Comparison of ENCODE assay signal across 12 mouse cellular contexts in the genomic region with DNA sequence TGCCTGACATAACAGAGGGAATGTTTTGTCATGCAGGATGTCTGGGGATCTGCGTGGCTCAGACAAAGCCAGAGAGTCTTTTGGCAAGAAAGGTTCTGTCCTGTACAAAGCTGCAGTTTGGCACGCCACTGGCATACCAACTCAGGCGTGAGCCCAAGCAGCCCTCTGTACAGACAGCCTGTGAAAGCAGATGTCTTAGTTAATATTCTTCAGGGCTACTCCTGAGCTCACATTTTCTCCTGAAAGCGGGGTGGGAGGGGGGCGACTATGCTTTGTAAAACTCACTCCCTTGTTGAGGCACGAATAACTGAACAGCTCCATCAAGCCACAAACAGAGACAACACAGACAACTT. TPM values are rescaled to one million over a fixed set of nuclear protein-coding genes. Genes with fewer than 3 reads are reported as not detected.
A peak's percentile ranks its signal among the peaks of the same experiment; 100 is the strongest.
DNase-seq lines count a peak whose midpoint lies in the region; ATAC-seq lines count a peak whose summit lies in the region.
"Had no signal": no experiment of that assay in that cellular context is flagged by ENCODE, and none has a peak within 500 bp of the region (broad histone marks: within the 10 kb centered on the region; RNA-seq: fewer than 3 reads in every experiment).

No protein-coding gene starts in this region.

- peak; percentile 80 for ATAC-seq in neural tube, embryonic 11.5 days (ENCODE audit: insufficient read depth, low FRiP score, low TSS enrichment)
- ATAC-seq in midbrain, embryonic 13.5 days: peak; percentile 96
- no peak for ATAC-seq in kidney, embryonic 15.5 days (replicated peaks; ENCODE audit: low FRiP score)

- no peaks in the 10 kb centered on the region for H3K9me3 ChIP-seq in neural tube, embryonic 11.5 days (ENCODE audit: control insufficient read depth, low read length)
- no peaks in the 10 kb centered on the region for H3K9me3 ChIP-seq in midbrain, embryonic 13.5 days
- H3K9me3 ChIP-seq in kidney, embryonic 15.5 days (replicated peaks): no peaks in the 10 kb centered on the region
- H3K9me3 ChIP-seq: embryonic facial prominence, embryonic 13.5 days; limb, embryonic 12.5 days; lung, embryonic 15.5 days had no signal

- H3K9ac ChIP-seq in neural tube, embryonic 11.5 days (ENCODE audit: low read length): no peak overlapping the region
- no peak overlapping the region for H3K9ac ChIP-seq in midbrain, embryonic 13.5 days (replicated peaks)
- H3K9ac ChIP-seq in kidney, embryonic 15.5 days: no peak overlapping the region
- H3K9ac ChIP-seq: embryonic facial prominence, embryonic 13.5 days; limb, embryonic 12.5 days; lung, embryonic 15.5 days had no signal

- H3K27me3 ChIP-seq in neural tube, embryonic 11.5 days (ENCODE audit: control insufficient read depth, insufficient read depth, low read length): no peaks in the 10 kb centered on the region
- no peaks in the 10 kb centered on the region for H3K27me3 ChIP-seq in midbrain, embryonic 13.5 days
- H3K27me3 ChIP-seq in kidney, embryonic 15.5 days: no peaks in the 10 kb centered on the region
- H3K27me3 ChIP-seq: embryonic facial prominence, embryonic 13.5 days; limb, embryonic 12.5 days; lung, embryonic 15.5 days had no signal

- no peak overlapping the region for H3K4me3 ChIP-seq in neural tube, embryonic 11.5 days (ENCODE audit: low read depth, low read length)
- no peak overlapping the region for H3K4me3 ChIP-seq in midbrain, embryonic 13.5 days (replicated peaks)
- H3K4me3 ChIP-seq in kidney, embryonic 15.5 days (replicated peaks): no peak overlapping the region
- H3K4me3 ChIP-seq: embryonic facial prominence, embryonic 13.5 days; limb, embryonic 12.5 days; lung, embryonic 15.5 days had no signal

- H3K36me3 ChIP-seq in neural tube, embryonic 11.5 days (ENCODE audit: control insufficient read depth, insufficient read depth, low read length): no peaks in the 10 kb centered on the region
- no peaks in the 10 kb centered on the region for H3K36me3 ChIP-seq in midbrain, embryonic 13.5 days
- no peaks in the 10 kb centered on the region for H3K36me3 ChIP-seq in kidney, embryonic 15.5 days
- H3K36me3 ChIP-seq: embryonic facial prominence, embryonic 13.5 days; limb, embryonic 12.5 days; lung, embryonic 15.5 days had no signal

- no peak overlapping the region for H3K27ac ChIP-seq in neural tube, embryonic 11.5 days (ENCODE audit: low read depth, low read length)
- peak overlapping the region; percentile 75 for H3K27ac ChIP-seq in midbrain, embryonic 13.5 days
- no peak overlapping the region for H3K27ac ChIP-seq in kidney, embryonic 15.5 days
- H3K27ac ChIP-seq: embryonic facial prominence, embryonic 13.5 days; limb, embryonic 12.5 days; lung, embryonic 15.5 days had no signal

- H3K4me2 ChIP-seq in neural tube, embryonic 11.5 days (ENCODE audit: low read depth): no peak overlapping the region
- peak overlapping the region; percentile 16 for H3K4me2 ChIP-seq in midbrain, embryonic 13.5 days (replicated peaks)
- H3K4me2 ChIP-seq in kidney, embryonic 15.5 days: no peak overlapping the region
- H3K4me2 ChIP-seq: embryonic facial prominence, embryonic 13.5 days; limb, embryonic 12.5 days; lung, embryonic 15.5 days had no signal

- DNase-seq in cerebellum, adult 9-11 months: peak; percentile 32
- DNase-seq in cerebellum, postnatal 36 days: no peak
- DNase-seq in neural tube, embryonic 11.5 days (ENCODE audit: low spot score): peak; percentile 28
- no peak for DNase-seq in neural tube, embryonic 10.5 days (ENCODE audit: extremely low spot score, low spot score)
- peak; percentile 56 for DNase-seq in right cerebral cortex, postnatal 4 days
- no peak for DNase-seq in T-cell, adult 2 months (ENCODE audit: low spot score)
- DNase-seq: gastrocnemius, postnatal 10 days had no signal

- 76% methylated on average over 6 of the region's 6 CpGs for WGBS in neural tube, embryonic 11.5 days
- 41% methylated on average over 6 of the region's 6 CpGs for WGBS in midbrain, embryonic 13.5 days
- WGBS in kidney, embryonic 15.5 days: 78% methylated on average over 6 of the region's 6 CpGs

- H3K4me1 ChIP-seq in neural tube, embryonic 11.5 days (ENCODE audit: control insufficient read depth, insufficient read depth, low read length): no peaks in the 10 kb centered on the region
- H3K4me1 ChIP-seq in midbrain, embryonic 13.5 days (replicated peaks): peaks cover 20% of the 10 kb centered on the region
- no peaks in the 10 kb centered on the region for H3K4me1 ChIP-seq in kidney, embryonic 15.5 days
- H3K4me1 ChIP-seq: embryonic facial prominence, embryonic 13.5 days; limb, embryonic 12.5 days; lung, embryonic 15.5 days had no signal

RNA-seq across cellular contexts. Expression of gene Utp18, which starts 56.3 kb away (rescaled TPM):
- 40.7 and 45.0 TPM in 2 replicates for polyA plus RNA-seq in neural tube, embryonic 11.5 days (2014; fragmentation: Nextera tagmentation; extraction: Ambion mirVana)
- polyA plus RNA-seq in midbrain, embryonic 13.5 days (2015; fragmentation: Nextera tagmentation; extraction: Ambion mirVana): 31.3 and 31.7 TPM in 2 replicates
- polyA plus RNA-seq in kidney, embryonic 15.5 days (2015; fragmentation: Nextera tagmentation; extraction: Ambion mirVana): 29.1 and 30.5 TPM in 2 replicates

RNA-seq across cellular contexts. Expression of gene Mbtd1, which starts 56.3 kb away (rescaled TPM):
- polyA plus RNA-seq in neural tube, embryonic 11.5 days (2014; fragmentation: Nextera tagmentation; extraction: Ambion mirVana): 26.4 and 29.5 TPM in 2 replicates
- polyA plus RNA-seq in midbrain, embryonic 13.5 days (2015; fragmentation: Nextera tagmentation; extraction: Ambion mirVana): 43.4 and 44.4 TPM in 2 replicates
- polyA plus RNA-seq in kidney, embryonic 15.5 days (2015; fragmentation: Nextera tagmentation; extraction: Ambion mirVana): 33.3 and 43.0 TPM in 2 replicates

Comparison
In these comparisons a context has a peak if more than half of its experiments do, and no peak if none do; other contexts are left out.
1. DNase-seq: peak in cerebellum, adult 9-11 months (single experiment), neural tube, embryonic 11.5 days (single experiment) and right cerebral cortex, postnatal 4 days (single experiment); none in cerebellum, postnatal 36 days (0 of 2), neural tube, embryonic 10.5 days (single experiment) and T-cell, adult 2 months (single experiment).